Mouse (Mus musculus) heart, embryonic 12.5 days (tissue): ENCODE measurements around the gene Gdpd1. TPM values are rescaled to one million over a fixed set of nuclear protein-coding genes. Genes with fewer than 3 reads are reported as not detected.
"Not testable (repeated sequence)": the region's sequence is repeated elsewhere in the genome, so short reads cannot be mapped to it uniquely, and the experiment has no call there.

ENCODE experiments used
- ATAC-seq: fragments of 200-750 bp; cut with Nextera tagmentation; 2 replicates; pipeline ENCODE4 v1.8.0; 2017; ENCODE audit warnings: moderate TSS enrichment, moderate library complexity; ENCODE audit not compliant: insufficient number of reproducible peaks, low FRiP score
- H3K27ac ChIP-seq: fragments of 300-500 bp; sonication (generic); 2 replicates; pipeline ENCODE4 v1.5.1; 2016; ENCODE audit warnings: mild to moderate bottlenecking, moderate library complexity; ENCODE audit not compliant: poor library complexity, severe bottlenecking
- H3K27me3 ChIP-seq: fragments of 300-500 bp; sonication (generic); replicated peaks from 2 replicates; pipeline ENCODE4 v1.6.1; 2016; ENCODE audit warnings: mild to moderate bottlenecking, moderate library complexity
- H3K36me3 ChIP-seq: fragments of 300-500 bp; sonication (generic); 2 replicates; pipeline ENCODE4 v1.6.1; 2016; ENCODE audit warnings: mild to moderate bottlenecking, moderate library complexity
- H3K4me1 ChIP-seq: fragments of 300-500 bp; sonication (generic); replicated peaks from 2 replicates; pipeline ENCODE4 v1.6.1; 2016; ENCODE audit warnings: mild to moderate bottlenecking
- H3K4me2 ChIP-seq: fragments of 300-500 bp; sonication (generic); 2 replicates; pipeline ENCODE4 v1.6.1; 2016; ENCODE audit warnings: mild to moderate bottlenecking, moderate library complexity
- H3K4me3 ChIP-seq: fragments of 300-500 bp; sonication (generic); 2 replicates; pipeline ENCODE4 v1.5.1; 2016; ENCODE audit warnings: mild to moderate bottlenecking
- H3K9ac ChIP-seq: fragments of 300-500 bp; sonication (generic); 2 replicates; pipeline ENCODE4 v1.6.1; 2016; ENCODE audit warnings: mild to moderate bottlenecking, moderate library complexity
- H3K9me3 ChIP-seq: fragments of 300-500 bp; sonication (generic); replicated peaks from 2 replicates; pipeline ENCODE4 v1.6.1; 2016; ENCODE audit warnings: mild to moderate bottlenecking, moderate library complexity
- WGBS: fragments of 180-500 bp; shearing (Covaris S2); methylation state at CpG from one replicate; pipeline ENCODE4 v1.1.7; 2016; 5-methylcytosine and 5-hydroxymethylcytosine counted together
- polyA plus RNA-seq: library from polyadenylated mRNA; unstranded; fragments of >200 nt; fragmentation: Nextera tagmentation; extraction: Ambion mirVana; gene quantifications from 2 replicates; pipeline ENCODE4 v1.2.1, GENCODE M21; 2016

The Gdpd1 gene
- polyA plus RNA-seq, 1 experiment from 2014 or later, result 26.9 TPM

GRCm38 (mm10) chr11:87025351-87025750 is 48.5 kb downstream of the Gdpd1 start:
- no peak overlapping the region for H3K27ac ChIP-seq
- H3K27me3 ChIP-seq, result no peaks in the 10 kb centered on the region
- WGBS, result 68% methylated on average over 3 of the region's 3 CpGs
- H3K9me3 ChIP-seq, result 0 out of 2 replicates have a peak, but pooled peaks cover 2% of the 10 kb centered on the region
- no peak overlapping the region for H3K9ac ChIP-seq
- no peaks in the 10 kb centered on the region for H3K36me3 ChIP-seq
- no peak overlapping the region for H3K4me2 ChIP-seq
- no peak for ATAC-seq
- no peaks in the 10 kb centered on the region for H3K4me1 ChIP-seq
- no peak overlapping the region for H3K4me3 ChIP-seq

GRCm38 (mm10) chr11:87023240-87023639 is 50.6 kb downstream of the Gdpd1 start:
- 63% methylated on average over 8 of the region's 8 CpGs for WGBS
- not testable (repeated sequence) for H3K36me3 ChIP-seq, H3K27me3 ChIP-seq, ATAC-seq, H3K9me3 ChIP-seq, H3K4me3 ChIP-seq, H3K9ac ChIP-seq, H3K4me1 ChIP-seq, H3K27ac ChIP-seq, H3K4me2 ChIP-seq

GRCm38 (mm10) chr11:87022765-87023164 is 51.1 kb downstream of the Gdpd1 start:
- no peaks in the 10 kb centered on the region for H3K4me1 ChIP-seq
- no peak overlapping the region for H3K4me3 ChIP-seq
- ATAC-seq, result no peak
- 68% methylated on average over 4 of the region's 4 CpGs for WGBS
- no peak overlapping the region for H3K9ac ChIP-seq
- no peak overlapping the region for H3K27ac ChIP-seq
- no peaks in the 10 kb centered on the region for H3K36me3 ChIP-seq
- H3K4me2 ChIP-seq, result no peak overlapping the region
- 0 out of 2 replicates have a peak, but pooled peaks cover 3% of the 10 kb centered on the region for H3K9me3 ChIP-seq
- no peaks in the 10 kb centered on the region for H3K27me3 ChIP-seq

- H3K4me1 ChIP-seq, result no peaks in the 10 kb centered on the region
- H3K4me2 ChIP-seq, result no peak overlapping the region
- no peak overlapping the region for H3K9ac ChIP-seq
- no peak for ATAC-seq
- H3K27me3 ChIP-seq, result no peaks in the 10 kb centered on the region
- H3K36me3 ChIP-seq, result no peaks in the 10 kb centered on the region
- no peak overlapping the region for H3K4me3 ChIP-seq
- H3K9me3 ChIP-seq, result 0 out of 2 replicates have a peak, but pooled peaks cover 3% of the 10 kb centered on the region
- H3K27ac ChIP-seq, result no peak overlapping the region
Measured at GRCm38 (mm10) chr11:87021551-87021950, 52.3 kb downstream of the Gdpd1 start.

- H3K4me3 ChIP-seq, result no peak overlapping the region
- no peaks in the 10 kb centered on the region for H3K4me1 ChIP-seq
- H3K27me3 ChIP-seq, result no peaks in the 10 kb centered on the region
- no peaks in the 10 kb centered on the region for H3K36me3 ChIP-seq
- H3K4me2 ChIP-seq, result no peak overlapping the region
- 82% methylated on average over 5 of the region's 5 CpGs for WGBS
- no peak overlapping the region for H3K9ac ChIP-seq
- H3K9me3 ChIP-seq, result 0 out of 2 replicates have a peak, but pooled peaks cover 3% of the 10 kb centered on the region
- no peak overlapping the region for H3K27ac ChIP-seq
- ATAC-seq, result no peak
Measured at GRCm38 (mm10) chr11:87020449-87020848, 53.4 kb downstream of the Gdpd1 start.

GRCm38 (mm10) chr11:87019431-87019830 is 54.4 kb downstream of the Gdpd1 start:
- H3K36me3 ChIP-seq, result no peaks in the 10 kb centered on the region
- H3K9me3 ChIP-seq, result 0 out of 2 replicates have a peak, but pooled peaks cover 3% of the 10 kb centered on the region
- no peaks in the 10 kb centered on the region for H3K27me3 ChIP-seq
- no peaks in the 10 kb centered on the region for H3K4me1 ChIP-seq
- no peak overlapping the region for H3K4me2 ChIP-seq
- H3K9ac ChIP-seq, result no peak overlapping the region
- no peak overlapping the region for H3K27ac ChIP-seq
- WGBS, result 82% methylated on average over 8 of the region's 8 CpGs
- H3K4me3 ChIP-seq, result no peak overlapping the region
- no peak for ATAC-seq

- no peak overlapping the region for H3K27ac ChIP-seq
Measured at GRCm38 (mm10) chr11:87018081-87018480, 55.8 kb downstream of the Gdpd1 start.

GRCm38 (mm10) chr11:87015691-87016090 is 58.2 kb downstream of the Gdpd1 start:
- Histone ChIP-seq H3K9me3 (0 out of 2 replicates have a peak, but pooled peaks cover 3% of the 10 kb centered on the region), H3K9ac (no peak overlapping the region), H3K36me3 (no peaks in the 10 kb centered on the region), H3K4me1 (no peaks in the 10 kb centered on the region), H3K27ac (no peak overlapping the region), H3K27me3 (no peaks in the 10 kb centered on the region), H3K4me3 (no peak overlapping the region), H3K4me2 (no peak overlapping the region)
- ATAC-seq, result no peak
- WGBS, result 59% methylated on average over 3 of the region's 3 CpGs

More at GRCm38 (mm10) chr11:87018081-87018480, 55.8 kb downstream of the Gdpd1 start:
- 79% methylated on average over 4 of the region's 4 CpGs for WGBS
- ATAC-seq, result no peak
- Histone ChIP-seq H3K9me3 (0 out of 2 replicates have a peak, but pooled peaks cover 3% of the 10 kb centered on the region), H3K4me2 (no peak overlapping the region), H3K4me1 (no peaks in the 10 kb centered on the region), H3K27me3 (no peaks in the 10 kb centered on the region), H3K4me3 (no peak overlapping the region), H3K9ac (no peak overlapping the region), H3K36me3 (no peaks in the 10 kb centered on the region)

GRCm38 (mm10) chr11:87010476-87010875 is 63.4 kb downstream of the Gdpd1 start:
- no peaks in the 10 kb centered on the region for H3K9me3 ChIP-seq
- 0 out of 2 replicates have a peak, but pooled peaks cover under 1% of the 10 kb centered on the region for H3K4me1 ChIP-seq
- H3K36me3 ChIP-seq, result no peaks in the 10 kb centered on the region
- H3K27ac ChIP-seq, result no peak overlapping the region
- no peak overlapping the region for H3K9ac ChIP-seq
- H3K4me2 ChIP-seq, result no peak overlapping the region
- no peak for ATAC-seq
- H3K27me3 ChIP-seq, result no peaks in the 10 kb centered on the region
- 20% methylated on average over 9 of the region's 9 CpGs for WGBS
- H3K4me3 ChIP-seq, result no peak overlapping the region

- H3K9ac ChIP-seq, result no peak overlapping the region
- peaks cover 9% of the 10 kb centered on the region; the same call in 1 of the 2 replicates for H3K4me1 ChIP-seq
- H3K27ac ChIP-seq, result no peak overlapping the region
- no peak overlapping the region for H3K4me2 ChIP-seq
- WGBS, result 49% methylated on average over 8 of the region's 8 CpGs
- H3K9me3 ChIP-seq, result no peaks in the 10 kb centered on the region
- ATAC-seq, result no peak
- H3K4me3 ChIP-seq, result no peak overlapping the region
- no peaks in the 10 kb centered on the region for H3K36me3 ChIP-seq
- H3K27me3 ChIP-seq, result no peaks in the 10 kb centered on the region
Measured at GRCm38 (mm10) chr11:87007371-87007770, 66.5 kb downstream of the Gdpd1 start.

- Histone ChIP-seq H3K27ac (peak overlapping the region; percentile 60), H3K4me2 (no peak overlapping the region), H3K36me3 (no peaks in the 10 kb centered on the region), H3K4me3 (no peak overlapping the region), H3K4me1 (peaks cover 14% of the 10 kb centered on the region), H3K27me3 (no peaks in the 10 kb centered on the region), H3K9ac (no peak overlapping the region), H3K9me3 (no peaks in the 10 kb centered on the region)
- 57% methylated on average over 12 of the region's 12 CpGs for WGBS
- ATAC-seq, result no peak
Measured at GRCm38 (mm10) chr11:87004960-87005755, 68.7 kb downstream of the Gdpd1 start.
